Mouse (Mus musculus) cerebellum, adult 2 months (tissue): ENCODE results near the gene Ate1.

Experiments used
- CTCF ChIP-seq: fragments of 200-500 bp; IDR thresholded peaks from 2 replicates; pipeline ENCODE4 v1.5.1; 2011; ENCODE audit warnings: low read depth, mild to moderate bottlenecking, control low read depth, low read length, moderate library complexity, borderline replicate concordance; ENCODE audit not compliant: insufficient read depth
- POLR2A ChIP-seq: fragments of 200-500 bp; IDR thresholded peaks from 2 replicates; pipeline ENCODE4 v1.6.1; 2011; ENCODE audit warnings: low read length, control low read depth, borderline replicate concordance; ENCODE audit not compliant: insufficient read depth

DNA sequence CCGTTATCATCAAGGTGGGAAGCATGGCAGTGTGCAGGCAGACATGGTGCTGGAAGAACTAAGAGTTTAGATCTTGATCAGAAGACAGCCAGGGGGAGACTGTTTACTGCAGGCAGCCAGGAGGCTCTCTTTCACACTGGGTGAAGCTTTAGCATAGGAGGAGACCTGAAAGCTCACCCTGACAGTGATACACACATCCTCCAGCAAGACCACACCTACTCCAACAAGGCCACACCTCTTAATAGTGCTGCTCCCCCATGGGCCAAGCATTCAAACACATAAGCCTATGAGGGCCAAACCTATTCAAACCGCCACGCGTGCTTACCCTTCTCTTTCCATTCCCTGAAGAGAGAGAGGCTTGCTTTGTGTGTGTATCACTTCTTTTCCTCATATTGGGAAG lies 43.1 kb upstream of the Ate1 start:
- TF ChIP-seq CTCF, result no peak
- no peak for TF ChIP-seq POLR2A
